Mouse (Mus musculus) hindbrain, embryonic 10.5 days (tissue): ENCODE measurements around the gene Plin1. TPM values are rescaled to one million over a fixed set of nuclear protein-coding genes. Genes with fewer than 3 reads are reported as not detected.
A peak's percentile ranks its signal among the peaks of the same experiment; 100 is the strongest.

ENCODE experiments used
- DNase-seq: peaks from one replicate; pipeline ENCODE4 v3.0.0-alpha.2; 2017; ENCODE audit warnings: low spot score
- H3K27ac ChIP-seq: fragments of 300-500 bp; sonication (generic); 2 replicates; pipeline ENCODE4 v1.5.1; 2016; ENCODE audit warnings: mild to moderate bottlenecking, moderate library complexity
- H3K27me3 ChIP-seq: fragments of 300-500 bp; sonication (generic); 2 replicates; pipeline ENCODE4 v1.6.1; 2016; ENCODE audit warnings: mild to moderate bottlenecking; ENCODE audit not compliant: poor library complexity, insufficient read depth, severe bottlenecking
- H3K36me3 ChIP-seq: fragments of 300-500 bp; sonication (generic); 2 replicates; pipeline ENCODE4 v1.6.1; 2016; ENCODE audit warnings: mild to moderate bottlenecking, moderate library complexity
- H3K4me1 ChIP-seq: fragments of 300-500 bp; sonication (generic); replicated peaks from 2 replicates; pipeline ENCODE4 v1.6.1; 2016; ENCODE audit warnings: mild to moderate bottlenecking
- H3K4me3 ChIP-seq: fragments of 300-500 bp; sonication (generic); 2 replicates; pipeline ENCODE4 v1.5.1; 2016; ENCODE audit warnings: mild to moderate bottlenecking, moderate library complexity
- H3K9me3 ChIP-seq: fragments of 300-500 bp; sonication (generic); 2 replicates; pipeline ENCODE4 v1.6.1; 2016; ENCODE audit warnings: mild to moderate bottlenecking, moderate library complexity
- WGBS: fragments of 180-500 bp; shearing (Covaris S2); methylation state at CpG from one replicate; pipeline ENCODE4 v1.1.7; 2016; 5-methylcytosine and 5-hydroxymethylcytosine counted together
- polyA plus RNA-seq: library from polyadenylated mRNA; unstranded; fragments of >200 nt; fragmentation: Nextera tagmentation; extraction: Ambion mirVana; gene quantifications from 2 replicates; pipeline ENCODE4 v1.2.1, GENCODE M21; 2016

Gene Plin1
- not detected in 2 replicates for polyA plus RNA-seq

GRCm38 (mm10) chr7:79732622-79733021 is at the start of gene Plin1:
Gene Plin1 (minus strand): TSS chr7:79732903.
- WGBS, result 55% methylated on average over 4 of the region's 4 CpGs

GRCm38 (mm10) chr7:79782516-79782855 is 49.8 kb upstream of the Plin1 start:
- H3K27me3 ChIP-seq, result peaks cover 11% of the 10 kb centered on the region
- H3K4me3 ChIP-seq, result no peak overlapping the region
- H3K36me3 ChIP-seq, result no peaks in the 10 kb centered on the region
- no peak overlapping the region for H3K27ac ChIP-seq
- WGBS, result 78% methylated on average over 2 of the region's 2 CpGs
- H3K4me1 ChIP-seq, result peaks cover 12% of the 10 kb centered on the region; the same call in 1 of the 2 replicates
- no peaks in the 10 kb centered on the region for H3K9me3 ChIP-seq
- DNase-seq, result no peak

More at GRCm38 (mm10) chr7:79732622-79733021, at the start of gene Plin1:
- H3K9me3 ChIP-seq, result no peaks in the 10 kb centered on the region
- H3K27me3 ChIP-seq, result peaks cover 29% of the 10 kb centered on the region
- peaks cover 22% of the 10 kb centered on the region for H3K36me3 ChIP-seq
- no peaks in the 10 kb centered on the region; the same call in 1 of the 2 replicates for H3K4me1 ChIP-seq
- no peak within 1 kb of the TSS for H3K27ac ChIP-seq
- DNase-seq, result no peak
- H3K4me3 ChIP-seq, result no peak within 1 kb of the TSS

- Histone ChIP-seq H3K9me3 (no peaks in the 10 kb centered on the region), H3K27ac (no peak overlapping the region), H3K36me3 (no peaks in the 10 kb centered on the region), H3K27me3 (peaks cover 6% of the 10 kb centered on the region), H3K4me3 (no peak overlapping the region), H3K4me1 (peaks cover 12% of the 10 kb centered on the region; the same call in 1 of the 2 replicates)
- 78% methylated on average over 11 of the region's 11 CpGs for WGBS
- DNase-seq, result no peak
Measured at GRCm38 (mm10) chr7:79781826-79782515, 49.3 kb upstream of the Plin1 start.

- no peaks in the 10 kb centered on the region for H3K36me3 ChIP-seq
- peak overlapping the region; percentile 16 for H3K4me3 ChIP-seq
- peak; percentile 81 for DNase-seq
- H3K27me3 ChIP-seq, result no peaks in the 10 kb centered on the region
- H3K4me1 ChIP-seq, result peaks cover 12% of the 10 kb centered on the region; the same call in 1 of the 2 replicates
- WGBS, result 29% methylated on average over 16 of the region's 16 CpGs
- no peaks in the 10 kb centered on the region for H3K9me3 ChIP-seq
- H3K27ac ChIP-seq, result no peak overlapping the region
Measured at GRCm38 (mm10) chr7:79780647-79781626, 48.2 kb upstream of the Plin1 start.

- Histone ChIP-seq H3K27ac (no peak overlapping the region), H3K36me3 (no peaks in the 10 kb centered on the region), H3K9me3 (no peaks in the 10 kb centered on the region), H3K27me3 (no peaks in the 10 kb centered on the region; the same call in 1 of the 2 replicates), H3K4me1 (peaks cover 14% of the 10 kb centered on the region), H3K4me3 (no peak overlapping the region)
- WGBS, result 45% methylated on average over 15 of the region's 15 CpGs
- DNase-seq, result no peak
Measured at GRCm38 (mm10) chr7:79771561-79772512, 39.1 kb upstream of the Plin1 start.

GRCm38 (mm10) chr7:79769664-79770063 is 37.0 kb upstream of the Plin1 start:
- DNase-seq, result no peak
- Histone ChIP-seq H3K27ac (no peak overlapping the region), H3K27me3 (no peaks in the 10 kb centered on the region; the same call in 1 of the 2 replicates), H3K9me3 (no peaks in the 10 kb centered on the region), H3K4me1 (peaks cover 14% of the 10 kb centered on the region), H3K4me3 (no peak overlapping the region), H3K36me3 (no peaks in the 10 kb centered on the region)
- 87% methylated on average over 3 of the region's 3 CpGs for WGBS

- Histone ChIP-seq H3K27ac (no peak overlapping the region), H3K4me1 (no peaks in the 10 kb centered on the region; the same call in 1 of the 2 replicates), H3K36me3 (no peaks in the 10 kb centered on the region), H3K4me3 (no peak overlapping the region), H3K9me3 (no peaks in the 10 kb centered on the region), H3K27me3 (no peaks in the 10 kb centered on the region; the same call in 1 of the 2 replicates)
- 45% methylated on average over 1 of the region's 1 CpGs for WGBS
- no peak for DNase-seq
Measured at GRCm38 (mm10) chr7:79765991-79766390, 33.3 kb upstream of the Plin1 start.

- WGBS, result 83% methylated on average over 8 of the region's 8 CpGs
- Histone ChIP-seq H3K4me1 (no peaks in the 10 kb centered on the region; the same call in 1 of the 2 replicates), H3K36me3 (no peaks in the 10 kb centered on the region), H3K9me3 (no peaks in the 10 kb centered on the region), H3K27ac (no peak overlapping the region), H3K4me3 (no peak overlapping the region), H3K27me3 (no peaks in the 10 kb centered on the region)
- no peak for DNase-seq
Measured at GRCm38 (mm10) chr7:79762106-79762505, 29.4 kb upstream of the Plin1 start.

- no peaks in the 10 kb centered on the region for H3K36me3 ChIP-seq
- H3K27ac ChIP-seq, result no peak overlapping the region
- no peaks in the 10 kb centered on the region; the same call in 1 of the 2 replicates for H3K4me1 ChIP-seq
- WGBS, result 88% methylated on average over 5 of the region's 5 CpGs
- DNase-seq, result no peak
- no peaks in the 10 kb centered on the region for H3K9me3 ChIP-seq
- H3K27me3 ChIP-seq, result no peaks in the 10 kb centered on the region
- H3K4me3 ChIP-seq, result no peak overlapping the region
Measured at GRCm38 (mm10) chr7:79761124-79761876, 28.6 kb upstream of the Plin1 start.

GRCm38 (mm10) chr7:79759766-79760165 is 27.1 kb upstream of the Plin1 start:
- Histone ChIP-seq H3K36me3 (no peaks in the 10 kb centered on the region), H3K9me3 (no peaks in the 10 kb centered on the region)
- no peak for DNase-seq

GRCm38 (mm10) chr7:79758176-79758575 is 25.5 kb upstream of the Plin1 start:
- no peaks in the 10 kb centered on the region for H3K4me1 ChIP-seq
- no peak for DNase-seq
- no peaks in the 10 kb centered on the region for H3K27me3 ChIP-seq
- no peak overlapping the region for H3K4me3 ChIP-seq
- no peaks in the 10 kb centered on the region for H3K36me3 ChIP-seq
- H3K27ac ChIP-seq, result no peak overlapping the region
- no peaks in the 10 kb centered on the region for H3K9me3 ChIP-seq
- WGBS, result 77% methylated on average over 6 of the region's 6 CpGs

More at GRCm38 (mm10) chr7:79759766-79760165, 27.1 kb upstream of the Plin1 start:
- no peak overlapping the region for H3K4me3 ChIP-seq
- no peaks in the 10 kb centered on the region for H3K4me1 ChIP-seq
- H3K27ac ChIP-seq, result no peak overlapping the region
- no peaks in the 10 kb centered on the region for H3K27me3 ChIP-seq
